Mouse (Mus musculus) heart, postnatal 25 days (tissue): ENCODE data around the gene Srgn. TPM values are rescaled to one million over a fixed set of nuclear protein-coding genes. Genes with fewer than 3 reads are reported as not detected.

Source experiments
- total RNA-seq, 2 experiments: library from RNA; stranded (reverse); gene quantifications; 2 replicates each; pipeline ENCODE4 v1.2.3; 2021

Gene Srgn
- total RNA-seq, 2 experiments from 2014 or later = 40.2 to 45.4 TPM

Other genes starting within 250 kb of the Srgn start
- gene Hk1, start 147.5 kb downstream of the Srgn start, total RNA-seq = 100 to 1,000 TPM; 123 to 142 TPM
- not detected for gene Hkdc1, start 105.0 kb downstream of the Srgn start, total RNA-seq
- under 1 TPM; 0.22 to 0.26 TPM for gene 4930507D05Rik, start 78.0 kb downstream of the Srgn start, total RNA-seq
- 10 to 100 TPM; 38.5 to 39.3 TPM for gene Supv3l1, start 77.7 kb downstream of the Srgn start, total RNA-seq
- gene Vps26a, start 40.6 kb downstream of the Srgn start, total RNA-seq = 10 to 100 TPM; 40.9 to 48.2 TPM
- 10 to 100 TPM; 36.8 to 41.7 TPM for gene Kif1bp, start 51.0 kb upstream of the Srgn start, total RNA-seq
- gene Ddx21, start 74.8 kb upstream of the Srgn start, total RNA-seq = 10 to 100 TPM; 26.8 to 27.8 TPM
- gene Ddx50, start 123.8 kb upstream of the Srgn start, total RNA-seq = 10 to 100 TPM; 48.2 to 51.7 TPM
- under 1 TPM; 0.70 to 0.89 TPM for gene Stox1, start 198.7 kb upstream of the Srgn start, total RNA-seq